Mouse (Mus musculus): ENCODE results near the gene Stac3. TPM values are rescaled to one million over a fixed set of nuclear protein-coding genes. Genes with fewer than 3 reads are reported as not detected.

Stac3 gene
- polyA plus RNA-seq, 1 experiment: 9.8 TPM

GRCm38 (mm10) chr10:127509051-127509836, 7.8 kb downstream of the Stac3 start:
- DNase-seq (ENCODE audit: extremely low spot score in 1 of 2, low spot score in 1 of 2): peak; percentile 62 to 92

GRCm38 (mm10) chr10:127509837-127510701, 8.6 kb downstream of the Stac3 start:
- no peak for DNase-seq (ENCODE audit: extremely low spot score in 1 of 2, low spot score in 1 of 2)

GRCm38 (mm10) chr10:127510895-127511617, 9.6 kb downstream of the Stac3 start:
- DNase-seq (ENCODE audit: extremely low spot score in 1 of 2, low spot score in 1 of 2): no peak

GRCm38 (mm10) chr10:127511634-127512306, 10.3 kb downstream of the Stac3 start:
- peak; percentile 87 to 93 for DNase-seq (ENCODE audit: extremely low spot score in 1 of 2, low spot score in 1 of 2)

- no peak for DNase-seq (ENCODE audit: extremely low spot score in 1 of 2, low spot score in 1 of 2)
Observed at GRCm38 (mm10) chr10:127512307-127512666, 10.8 kb downstream of the Stac3 start.

GRCm38 (mm10) chr10:127512813-127513212, 11.3 kb downstream of the Stac3 start:
- DNase-seq (ENCODE audit: extremely low spot score in 1 of 2, low spot score in 1 of 2): peak; percentile 88 to 99

GRCm38 (mm10) chr10:127513501-127514091, 12.1 kb downstream of the Stac3 start:
- DNase-seq (ENCODE audit: extremely low spot score in 1 of 2, low spot score in 1 of 2): no peak

- no peak for DNase-seq (ENCODE audit: extremely low spot score in 1 of 2, low spot score in 1 of 2)
Observed at GRCm38 (mm10) chr10:127514111-127514698, 12.7 kb downstream of the Stac3 start.

GRCm38 (mm10) chr10:127514764-127515163, 13.3 kb downstream of the Stac3 start, which contains the start of gene Ndufa4l2:
Gene Ndufa4l2 (plus strand): TSS chr10:127514967.
- DNase-seq (ENCODE audit: extremely low spot score in 1 of 2, low spot score in 1 of 2): no peak

GRCm38 (mm10) chr10:127515271-127515982, 13.9 kb downstream of the Stac3 start:
- DNase-seq (ENCODE audit: extremely low spot score in 1 of 2, low spot score in 1 of 2): no peak

- no peak for DNase-seq (ENCODE audit: extremely low spot score in 1 of 2, low spot score in 1 of 2)
Observed at GRCm38 (mm10) chr10:127515983-127516459, 14.5 kb downstream of the Stac3 start.

- DNase-seq (ENCODE audit: extremely low spot score in 1 of 2, low spot score in 1 of 2): no peak
Observed at GRCm38 (mm10) chr10:127516576-127517260, 15.2 kb downstream of the Stac3 start.

- no peak for DNase-seq (ENCODE audit: extremely low spot score in 1 of 2, low spot score in 1 of 2)
Observed at GRCm38 (mm10) chr10:127517941-127518340, 16.5 kb downstream of the Stac3 start.

- DNase-seq (ENCODE audit: extremely low spot score in 1 of 2, low spot score in 1 of 2): no peak
Observed at GRCm38 (mm10) chr10:127519041-127519701, 17.7 kb downstream of the Stac3 start.

GRCm38 (mm10) chr10:127519903-127520713, 18.6 kb downstream of the Stac3 start:
- DNase-seq (ENCODE audit: extremely low spot score in 1 of 2, low spot score in 1 of 2): no peak

GRCm38 (mm10) chr10:127520714-127521357, 19.4 kb downstream of the Stac3 start:
- DNase-seq (ENCODE audit: extremely low spot score in 1 of 2, low spot score in 1 of 2): no peak

All from frontal cortex, adult 2 months (tissue).